Mouse (Mus musculus): ENCODE measurements around the gene Ctbp2. TPM values are rescaled to one million over a fixed set of nuclear protein-coding genes. Genes with fewer than 3 reads are reported as not detected.

The Ctbp2 gene
- total and polyA plus RNA-seq, 2 experiments from 2014 or later = 29.1 to 64.8 TPM

DNA sequence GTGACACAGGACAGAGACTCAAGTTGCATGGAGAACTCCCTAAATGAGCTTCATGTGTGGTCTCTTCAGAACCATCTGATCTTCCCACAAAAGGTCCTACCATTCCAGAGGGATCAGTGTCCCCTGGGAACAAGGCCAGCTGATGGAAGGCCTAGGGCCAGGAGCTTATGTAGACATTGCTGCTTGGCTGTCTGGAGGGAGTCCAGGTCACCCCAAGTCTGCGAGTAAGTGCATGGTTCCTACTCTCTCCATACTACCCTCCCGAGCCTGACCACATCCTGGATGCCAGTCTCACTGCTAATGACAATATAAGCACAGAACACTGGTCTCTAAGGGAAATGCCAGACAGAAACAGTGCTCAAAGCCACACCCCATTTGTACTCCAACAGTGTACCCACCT is 38.0 kb upstream of the Ctbp2 start:
- no peak for TF ChIP-seq CTCF (IDR thresholded peaks at IDR 0.05)
- DNase-seq (ENCODE audit: low spot score) = no peak

GRCm38 (mm10) chr7:133161362-133162080 is 37.4 kb upstream of the Ctbp2 start:
- Histone ChIP-seq H3K9ac (replicated peaks; ENCODE audit: low read length, poor library complexity, severe bottlenecking) (no peak overlapping the region), H3K27me3 (ENCODE audit: insufficient read depth, low read length) (no peaks in the 10 kb centered on the region), H3K9me3 (ENCODE audit: low read length) (no peaks in the 10 kb centered on the region), H3K4me3 (ENCODE audit: low read depth, low read length) (no peak overlapping the region), H3K36me3 (ENCODE audit: insufficient read depth, low read length) (no peaks in the 10 kb centered on the region), H3K4me2 (ENCODE audit: low read depth, low read length, poor library complexity, severe bottlenecking) (no peak overlapping the region), H3K4me1 (ENCODE audit: insufficient read depth, low read length) (no peaks in the 10 kb centered on the region), H3K27ac (ENCODE audit: low read depth, low read length) (no peak overlapping the region)
- no peak for ATAC-seq (ENCODE audit: low FRiP score)
- no peak for DNase-seq (ENCODE audit: low spot score)
- TF ChIP-seq CTCF (IDR thresholded peaks at IDR 0.05) = no peak
- WGBS = 77% methylated on average over 7 of the region's 7 CpGs

More for the DNA sequence above, 38.0 kb upstream of the Ctbp2 start:
- ATAC-seq (ENCODE audit: low FRiP score) = no peak
- WGBS = 60% methylated on average over 2 of the region's 2 CpGs
- Histone ChIP-seq H3K36me3 (ENCODE audit: insufficient read depth, low read length) (no peaks in the 10 kb centered on the region), H3K4me3 (ENCODE audit: low read depth, low read length) (no peak overlapping the region), H3K27ac (ENCODE audit: low read depth, low read length) (no peak overlapping the region), H3K4me1 (ENCODE audit: insufficient read depth, low read length) (no peaks in the 10 kb centered on the region), H3K27me3 (ENCODE audit: insufficient read depth, low read length) (no peaks in the 10 kb centered on the region), H3K9me3 (ENCODE audit: low read length) (no peaks in the 10 kb centered on the region), H3K4me2 (ENCODE audit: low read depth, low read length, poor library complexity, severe bottlenecking) (no peak overlapping the region), H3K9ac (replicated peaks; ENCODE audit: low read length, poor library complexity, severe bottlenecking) (no peak overlapping the region)

GRCm38 (mm10) chr7:133159519-133159918 is 35.4 kb upstream of the Ctbp2 start:
- no peak for ATAC-seq (ENCODE audit: low FRiP score)
- no peaks in the 10 kb centered on the region for H3K9me3 ChIP-seq (ENCODE audit: low read length)
- no peak overlapping the region for H3K4me2 ChIP-seq (ENCODE audit: low read depth, low read length, poor library complexity, severe bottlenecking)
- H3K4me1 ChIP-seq (ENCODE audit: insufficient read depth, low read length) = no peaks in the 10 kb centered on the region
- no peak for DNase-seq (ENCODE audit: low spot score)
- H3K27ac ChIP-seq (ENCODE audit: low read depth, low read length) = no peak overlapping the region
- H3K4me3 ChIP-seq (ENCODE audit: low read depth, low read length) = no peak overlapping the region
- H3K27me3 ChIP-seq (ENCODE audit: insufficient read depth, low read length) = no peaks in the 10 kb centered on the region
- no peaks in the 10 kb centered on the region for H3K36me3 ChIP-seq (ENCODE audit: insufficient read depth, low read length)
- H3K9ac ChIP-seq (replicated peaks; ENCODE audit: low read length, poor library complexity, severe bottlenecking) = no peak overlapping the region
- WGBS = 93% methylated on average over 3 of the region's 3 CpGs
- TF ChIP-seq CTCF (IDR thresholded peaks at IDR 0.05) = no peak

DNA sequence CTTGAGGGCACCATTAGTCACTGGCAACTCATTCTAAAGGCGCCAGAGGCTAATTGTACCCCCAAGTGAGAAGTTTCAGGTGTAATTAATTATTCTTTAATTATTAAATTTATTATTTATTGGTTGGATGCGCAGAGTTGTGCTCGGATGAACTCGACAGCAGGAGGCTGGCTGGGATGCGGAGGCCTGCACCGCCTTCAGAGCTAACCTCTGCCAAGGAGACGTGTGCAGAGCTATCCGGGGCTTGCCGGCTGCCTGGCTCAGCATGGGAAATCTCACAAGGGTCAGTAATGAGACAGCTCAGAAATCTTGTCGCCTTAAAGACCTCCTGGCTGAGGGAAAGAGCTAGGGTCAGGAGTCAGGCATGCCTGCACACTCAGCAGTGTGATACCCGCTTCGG is 31.5 kb upstream of the Ctbp2 start:
- no peak overlapping the region for H3K4me2 ChIP-seq (ENCODE audit: low read depth, low read length, poor library complexity, severe bottlenecking)
- H3K4me3 ChIP-seq (ENCODE audit: low read depth, low read length) = no peak overlapping the region
- DNase-seq (ENCODE audit: low spot score) (no peak), ATAC-seq (ENCODE audit: low FRiP score) (no peak)
- H3K9me3 ChIP-seq (ENCODE audit: low read length) = no peaks in the 10 kb centered on the region
- H3K27me3 ChIP-seq (ENCODE audit: insufficient read depth, low read length) = no peaks in the 10 kb centered on the region
- H3K9ac ChIP-seq (replicated peaks; ENCODE audit: low read length, poor library complexity, severe bottlenecking) = no peak overlapping the region
- no peaks in the 10 kb centered on the region for H3K4me1 ChIP-seq (ENCODE audit: insufficient read depth, low read length)
- no peak overlapping the region for H3K27ac ChIP-seq (ENCODE audit: low read depth, low read length)
- no peak for TF ChIP-seq CTCF (IDR thresholded peaks at IDR 0.05)
- no peaks in the 10 kb centered on the region for H3K36me3 ChIP-seq (ENCODE audit: insufficient read depth, low read length)
- WGBS = 81% methylated on average over 12 of the region's 12 CpGs

- 88% methylated on average over 6 of the region's 6 CpGs for WGBS
- H3K4me1 ChIP-seq (ENCODE audit: insufficient read depth, low read length) = no peaks in the 10 kb centered on the region
- H3K27ac ChIP-seq (ENCODE audit: low read depth, low read length) = no peak overlapping the region
- ATAC-seq (ENCODE audit: low FRiP score) (no peak), DNase-seq (ENCODE audit: low spot score) (peak; percentile 32)
- H3K9ac ChIP-seq (replicated peaks; ENCODE audit: low read length, poor library complexity, severe bottlenecking) = no peak overlapping the region
- no peak for TF ChIP-seq CTCF (IDR thresholded peaks at IDR 0.05)
- H3K27me3 ChIP-seq (ENCODE audit: insufficient read depth, low read length) = no peaks in the 10 kb centered on the region
- H3K4me3 ChIP-seq (ENCODE audit: low read depth, low read length) = no peak overlapping the region
- no peaks in the 10 kb centered on the region for H3K36me3 ChIP-seq (ENCODE audit: insufficient read depth, low read length)
- no peaks in the 10 kb centered on the region for H3K9me3 ChIP-seq (ENCODE audit: low read length)
- H3K4me2 ChIP-seq (ENCODE audit: low read depth, low read length, poor library complexity, severe bottlenecking) = no peak overlapping the region
Observed at GRCm38 (mm10) chr7:133154846-133155245, 30.7 kb upstream of the Ctbp2 start.

- Histone ChIP-seq H3K36me3 (ENCODE audit: insufficient read depth, low read length) (no peaks in the 10 kb centered on the region), H3K4me3 (ENCODE audit: low read depth, low read length) (no peak overlapping the region), H3K27me3 (ENCODE audit: insufficient read depth, low read length) (no peaks in the 10 kb centered on the region), H3K9me3 (ENCODE audit: low read length) (no peaks in the 10 kb centered on the region), H3K4me1 (ENCODE audit: insufficient read depth, low read length) (no peaks in the 10 kb centered on the region), H3K9ac (replicated peaks; ENCODE audit: low read length, poor library complexity, severe bottlenecking) (no peak overlapping the region), H3K27ac (ENCODE audit: low read depth, low read length) (no peak overlapping the region), H3K4me2 (ENCODE audit: low read depth, low read length, poor library complexity, severe bottlenecking) (no peak overlapping the region)
- ATAC-seq (ENCODE audit: low FRiP score) (no peak), DNase-seq (ENCODE audit: low spot score) (no peak)
- TF ChIP-seq CTCF (IDR thresholded peaks at IDR 0.05) = no peak
- WGBS = 78% methylated on average over 8 of the region's 8 CpGs
Observed at GRCm38 (mm10) chr7:133139689-133140336, 15.7 kb upstream of the Ctbp2 start.

All from midbrain, postnatal 0 days (tissue).